Mouse (Mus musculus): ENCODE results near the gene Slc4a4. TPM values are rescaled to one million over a fixed set of nuclear protein-coding genes. Genes with fewer than 3 reads are reported as not detected.

Slc4a4 gene
- polyA plus RNA-seq, 1 experiment from 2014 or later: 5.9 TPM

DNA sequence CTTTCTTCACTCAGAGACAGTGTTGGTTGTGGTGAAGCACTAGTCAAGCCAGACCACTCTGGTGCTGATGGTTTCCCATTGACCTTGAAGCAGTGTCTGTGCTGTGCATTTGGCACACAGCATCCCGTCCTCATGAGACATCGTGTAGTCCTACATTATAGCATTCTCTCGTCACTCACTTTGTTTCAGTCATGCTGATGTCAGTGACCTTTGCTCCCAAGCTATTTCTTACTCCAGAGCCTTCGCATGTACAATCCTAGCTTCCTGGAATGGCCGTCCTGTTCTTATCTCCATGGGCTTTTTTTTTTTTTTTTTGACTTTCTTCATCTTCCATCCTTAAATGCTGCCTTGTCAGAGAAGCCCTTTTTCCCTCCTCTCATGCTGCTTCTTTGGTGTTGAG is 71.1 kb downstream of the Slc4a4 start:
- H3K27ac ChIP-seq (ENCODE audit: low read depth): no peak overlapping the region
- 73% methylated on average over 5 of the region's 5 CpGs for WGBS
- H3K9me3 ChIP-seq (ENCODE audit: control insufficient read depth, low read length): no peaks in the 10 kb centered on the region
- no peaks in the 10 kb centered on the region for H3K36me3 ChIP-seq (ENCODE audit: control insufficient read depth, insufficient read depth, low read length)
- DNase-seq (ENCODE audit: low spot score) (no peak), ATAC-seq (replicated peaks; ENCODE audit: low FRiP score, low TSS enrichment, low read depth) (no peak)
- no peaks in the 10 kb centered on the region for H3K27me3 ChIP-seq (replicated peaks; ENCODE audit: control insufficient read depth, insufficient read depth, low read length)
- H3K4me3 ChIP-seq (ENCODE audit: low read depth, low read length): no peak overlapping the region
- H3K4me2 ChIP-seq (ENCODE audit: low read length): no peak overlapping the region
- H3K9ac ChIP-seq (ENCODE audit: low read length): no peak overlapping the region
- H3K4me1 ChIP-seq (replicated peaks; ENCODE audit: control insufficient read depth, insufficient read depth, low read length): no peaks in the 10 kb centered on the region

DNA sequence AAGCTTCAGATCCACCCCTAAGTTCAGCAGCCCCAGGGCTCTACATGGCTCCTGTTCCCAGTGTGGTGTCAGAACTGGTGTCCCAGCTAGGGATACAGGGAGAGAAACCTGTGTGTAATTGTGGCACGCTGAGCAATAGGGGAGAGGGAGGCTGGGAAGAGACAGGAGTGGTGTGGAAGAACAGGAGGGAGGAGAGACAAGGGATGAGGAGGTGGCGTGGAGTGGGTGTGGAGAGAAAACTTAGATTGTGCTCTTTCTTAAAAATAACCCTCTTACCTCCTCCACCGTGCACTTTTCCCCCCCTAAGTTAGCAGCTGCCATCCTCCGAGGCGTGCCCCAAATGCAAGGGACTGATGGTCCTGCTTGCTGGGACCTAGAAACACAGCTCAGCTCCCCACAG is 72.3 kb downstream of the Slc4a4 start:
- WGBS: 90% methylated on average over 5 of the region's 5 CpGs
- no peak for DNase-seq (ENCODE audit: low spot score)

GRCm38 (mm10) chr5:88959412-88959811 is 72.8 kb downstream of the Slc4a4 start:
- DNase-seq (ENCODE audit: low spot score) (no peak), ATAC-seq (replicated peaks; ENCODE audit: low FRiP score, low TSS enrichment, low read depth) (no peak)
- H3K4me1 ChIP-seq (replicated peaks; ENCODE audit: control insufficient read depth, insufficient read depth, low read length): no peaks in the 10 kb centered on the region
- H3K4me2 ChIP-seq (ENCODE audit: low read length): no peak overlapping the region
- H3K27ac ChIP-seq (ENCODE audit: low read depth): no peak overlapping the region
- no peaks in the 10 kb centered on the region for H3K27me3 ChIP-seq (replicated peaks; ENCODE audit: control insufficient read depth, insufficient read depth, low read length)
- WGBS: 83% methylated on average over 6 of the region's 6 CpGs
- H3K4me3 ChIP-seq (ENCODE audit: low read depth, low read length): no peak overlapping the region
- H3K36me3 ChIP-seq (ENCODE audit: control insufficient read depth, insufficient read depth, low read length): no peaks in the 10 kb centered on the region
- no peaks in the 10 kb centered on the region for H3K9me3 ChIP-seq (ENCODE audit: control insufficient read depth, low read length)
- no peak overlapping the region for H3K9ac ChIP-seq (ENCODE audit: low read length)

More for the DNA sequence above, 72.3 kb downstream of the Slc4a4 start:
- Histone ChIP-seq H3K9me3 (ENCODE audit: control insufficient read depth, low read length) (no peaks in the 10 kb centered on the region), H3K9ac (ENCODE audit: low read length) (no peak overlapping the region), H3K27me3 (replicated peaks; ENCODE audit: control insufficient read depth, insufficient read depth, low read length) (no peaks in the 10 kb centered on the region), H3K27ac (ENCODE audit: low read depth) (no peak overlapping the region), H3K36me3 (ENCODE audit: control insufficient read depth, insufficient read depth, low read length) (no peaks in the 10 kb centered on the region), H3K4me2 (ENCODE audit: low read length) (no peak overlapping the region), H3K4me3 (ENCODE audit: low read depth, low read length) (no peak overlapping the region), H3K4me1 (replicated peaks; ENCODE audit: control insufficient read depth, insufficient read depth, low read length) (no peaks in the 10 kb centered on the region)
- no peak for ATAC-seq (replicated peaks; ENCODE audit: low FRiP score, low TSS enrichment, low read depth)

- no peak overlapping the region for H3K9ac ChIP-seq (ENCODE audit: low read length)
- H3K27ac ChIP-seq (ENCODE audit: low read depth): no peak overlapping the region
- no peaks in the 10 kb centered on the region for H3K9me3 ChIP-seq (ENCODE audit: control insufficient read depth, low read length)
- H3K4me1 ChIP-seq (replicated peaks; ENCODE audit: control insufficient read depth, insufficient read depth, low read length): no peaks in the 10 kb centered on the region
- H3K4me3 ChIP-seq (ENCODE audit: low read depth, low read length): no peak overlapping the region
- no peak overlapping the region for H3K4me2 ChIP-seq (ENCODE audit: low read length)
- 76% methylated on average over 5 of the region's 5 CpGs for WGBS
- ATAC-seq (replicated peaks; ENCODE audit: low FRiP score, low TSS enrichment, low read depth) (no peak), DNase-seq (ENCODE audit: low spot score) (no peak)
- H3K27me3 ChIP-seq (replicated peaks; ENCODE audit: control insufficient read depth, insufficient read depth, low read length): no peaks in the 10 kb centered on the region
- no peaks in the 10 kb centered on the region for H3K36me3 ChIP-seq (ENCODE audit: control insufficient read depth, insufficient read depth, low read length)
These were observed 73.9 kb downstream of the Slc4a4 start for GRCm38 (mm10) chr5:88960342-88961105.

- H3K27ac ChIP-seq (ENCODE audit: low read depth): no peak overlapping the region
- ATAC-seq (replicated peaks; ENCODE audit: low FRiP score, low TSS enrichment, low read depth): no peak
- whole genome bisulfite sequencing: 48% methylated on average over 7 of the region's 7 CpGs
These were observed 74.7 kb downstream of the Slc4a4 start for GRCm38 (mm10) chr5:88961351-88961761.

DNA sequence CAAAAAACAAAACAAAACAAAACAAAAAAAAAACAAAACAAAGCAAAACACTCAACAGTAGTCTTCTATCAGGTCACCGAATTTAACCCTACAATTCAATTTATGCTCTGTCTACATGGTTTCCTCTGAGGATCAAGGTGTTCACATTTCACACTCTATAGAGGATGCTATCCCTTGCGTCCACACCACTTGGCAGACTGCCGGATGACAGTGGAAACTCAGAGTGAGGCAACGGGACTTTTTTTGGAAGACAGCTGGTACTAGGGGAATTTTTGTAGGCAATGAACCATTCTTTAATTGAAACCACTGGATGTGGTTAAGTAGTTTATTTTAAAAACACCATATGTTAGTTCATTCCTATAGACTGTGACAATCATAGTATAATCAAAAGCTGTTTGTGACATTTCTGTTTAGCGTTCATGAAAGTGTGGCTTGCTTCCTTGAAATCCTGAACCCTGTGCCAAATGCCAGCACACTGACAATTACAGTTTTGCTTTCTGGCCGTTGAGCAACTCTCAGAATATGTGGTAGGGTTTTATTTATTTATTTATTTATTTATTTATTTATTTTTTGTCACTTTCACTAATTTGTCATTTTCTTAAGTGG is 78.2 kb downstream of the Slc4a4 start:
- Histone ChIP-seq H3K4me2 (ENCODE audit: low read length) (no peak overlapping the region), H3K36me3 (ENCODE audit: control insufficient read depth, insufficient read depth, low read length) (no peaks in the 10 kb centered on the region), H3K9me3 (ENCODE audit: control insufficient read depth, low read length) (no peaks in the 10 kb centered on the region), H3K4me1 (replicated peaks; ENCODE audit: control insufficient read depth, insufficient read depth, low read length) (no peaks in the 10 kb centered on the region; the same call in 1 of the 2 replicates), H3K4me3 (ENCODE audit: low read depth, low read length) (no peak overlapping the region), H3K27ac (ENCODE audit: low read depth) (no peak overlapping the region), H3K9ac (ENCODE audit: low read length) (no peak overlapping the region), H3K27me3 (replicated peaks; ENCODE audit: control insufficient read depth, insufficient read depth, low read length) (no peaks in the 10 kb centered on the region)
- 67% methylated on average over 6 of the region's 6 CpGs for WGBS
- ATAC-seq (replicated peaks; ENCODE audit: low FRiP score, low TSS enrichment, low read depth): no peak
- DNase-seq (ENCODE audit: low spot score): no peak

More at GRCm38 (mm10) chr5:88961351-88961761, 74.7 kb downstream of the Slc4a4 start:
- no peaks in the 10 kb centered on the region for H3K36me3 ChIP-seq (ENCODE audit: control insufficient read depth, insufficient read depth, low read length)
- no peaks in the 10 kb centered on the region for H3K9me3 ChIP-seq (ENCODE audit: control insufficient read depth, low read length)
- H3K4me2 ChIP-seq (ENCODE audit: low read length): no peak overlapping the region
- no peak overlapping the region for H3K4me3 ChIP-seq (ENCODE audit: low read depth, low read length)
- no peaks in the 10 kb centered on the region for H3K4me1 ChIP-seq (replicated peaks; ENCODE audit: control insufficient read depth, insufficient read depth, low read length)
- H3K27me3 ChIP-seq (replicated peaks; ENCODE audit: control insufficient read depth, insufficient read depth, low read length): no peaks in the 10 kb centered on the region
- no peak overlapping the region for H3K9ac ChIP-seq (ENCODE audit: low read length)
- no peak for DNase-seq (ENCODE audit: low spot score)

- ATAC-seq (replicated peaks; ENCODE audit: low FRiP score, low TSS enrichment, low read depth): no peak
- 82% methylated on average over 4 of the region's 4 CpGs for WGBS
These were observed 79.9 kb downstream of the Slc4a4 start for GRCm38 (mm10) chr5:88966507-88966906.

GRCm38 (mm10) chr5:88968923-88969639 is 82.5 kb downstream of the Slc4a4 start:
- Histone ChIP-seq H3K4me2 (ENCODE audit: low read length) (no peak overlapping the region), H3K27ac (ENCODE audit: low read depth) (no peak overlapping the region), H3K4me3 (ENCODE audit: low read depth, low read length) (no peak overlapping the region), H3K9ac (ENCODE audit: low read length) (no peak overlapping the region), H3K36me3 (ENCODE audit: control insufficient read depth, insufficient read depth, low read length) (no peaks in the 10 kb centered on the region), H3K27me3 (replicated peaks; ENCODE audit: control insufficient read depth, insufficient read depth, low read length) (no peaks in the 10 kb centered on the region), H3K4me1 (replicated peaks; ENCODE audit: control insufficient read depth, insufficient read depth, low read length) (no peaks in the 10 kb centered on the region; the same call in 1 of the 2 replicates), H3K9me3 (ENCODE audit: control insufficient read depth, low read length) (no peaks in the 10 kb centered on the region)
- 35% methylated on average over 11 of the region's 11 CpGs for WGBS
- DNase-seq (ENCODE audit: low spot score): no peak
- no peak for ATAC-seq (replicated peaks; ENCODE audit: low FRiP score, low TSS enrichment, low read depth)

More at GRCm38 (mm10) chr5:88966507-88966906, 79.9 kb downstream of the Slc4a4 start:
- Histone ChIP-seq H3K4me3 (ENCODE audit: low read depth, low read length) (no peak overlapping the region), H3K9me3 (ENCODE audit: control insufficient read depth, low read length) (no peaks in the 10 kb centered on the region), H3K4me1 (replicated peaks; ENCODE audit: control insufficient read depth, insufficient read depth, low read length) (no peaks in the 10 kb centered on the region; the same call in 1 of the 2 replicates), H3K36me3 (ENCODE audit: control insufficient read depth, insufficient read depth, low read length) (no peaks in the 10 kb centered on the region), H3K9ac (ENCODE audit: low read length) (no peak overlapping the region), H3K27me3 (replicated peaks; ENCODE audit: control insufficient read depth, insufficient read depth, low read length) (no peaks in the 10 kb centered on the region), H3K4me2 (ENCODE audit: low read length) (no peak overlapping the region), H3K27ac (ENCODE audit: low read depth) (no peak overlapping the region)
- DNase-seq (ENCODE audit: low spot score): no peak
